Mouse (Mus musculus) forebrain, embryonic 10.5 days (tissue): Measurements from ENCODE around the gene Ppme1. TPM values are rescaled to one million over a fixed set of nuclear protein-coding genes. Genes with fewer than 3 reads are reported as not detected.

Source experiments
- DNase-seq: peaks from one replicate; pipeline ENCODE4 v3.0.0-alpha.2; 2017; ENCODE audit warnings: low spot score; ENCODE audit errors: extremely low spot score
- H3K27ac ChIP-seq: fragments of 300-500 bp; sonication (generic); 2 replicates; pipeline ENCODE4 v1.5.1; 2016; ENCODE audit warnings: mild to moderate bottlenecking
- H3K27me3 ChIP-seq: fragments of 300-500 bp; sonication (generic); 2 replicates; pipeline ENCODE4 v1.6.1; 2016; ENCODE audit warnings: mild to moderate bottlenecking; ENCODE audit not compliant: poor library complexity, severe bottlenecking
- H3K36me3 ChIP-seq: fragments of 300-500 bp; sonication (generic); replicated peaks from 2 replicates; pipeline ENCODE4 v1.6.1; 2016; ENCODE audit warnings: mild to moderate bottlenecking, moderate library complexity
- H3K4me1 ChIP-seq: fragments of 300-500 bp; sonication (generic); 2 replicates; pipeline ENCODE4 v1.6.1; 2016
- H3K4me3 ChIP-seq: fragments of 300-500 bp; sonication (generic); 2 replicates; pipeline ENCODE4 v1.5.1; 2016; ENCODE audit warnings: mild to moderate bottlenecking, moderate library complexity
- H3K9me3 ChIP-seq: fragments of 300-500 bp; sonication (generic); 2 replicates; pipeline ENCODE4 v1.6.1; 2016; ENCODE audit warnings: mild to moderate bottlenecking, moderate library complexity
- WGBS: fragments of 180-500 bp; shearing (Covaris S2); methylation state at CpG from one replicate; pipeline ENCODE4 v1.1.7; 2016; 5-methylcytosine and 5-hydroxymethylcytosine counted together
- polyA plus RNA-seq: library from polyadenylated mRNA; unstranded; fragments of >200 nt; fragmentation: Nextera tagmentation; extraction: Ambion mirVana; gene quantifications from 2 replicates; pipeline ENCODE4 v1.2.1, GENCODE M21; 2016

Ppme1 gene
- 80.2 and 84.3 TPM in 2 replicates for polyA plus RNA-seq

GRCm38 (mm10) chr7:100371495-100372451, at the start of gene Ppme1, which contains the start of gene C2cd3:
Gene Ppme1, minus strand, starts transcription at chr7:100372307.
Gene C2cd3, plus strand, starts transcription at chr7:100372233.
- Histone ChIP-seq H3K27me3 (no peaks in the 10 kb centered on the region), H3K27ac (peak within 1 kb of the TSS; percentile 91), H3K4me3 (peak within 1 kb of the TSS; percentile 72), H3K9me3 (no peaks in the 10 kb centered on the region), H3K36me3 (peaks cover 36% of the 10 kb centered on the region), H3K4me1 (peaks cover 34% of the 10 kb centered on the region)
- WGBS: 0% methylated on average over 54 of the region's 54 CpGs
- peak; percentile 99 for DNase-seq

DNA sequence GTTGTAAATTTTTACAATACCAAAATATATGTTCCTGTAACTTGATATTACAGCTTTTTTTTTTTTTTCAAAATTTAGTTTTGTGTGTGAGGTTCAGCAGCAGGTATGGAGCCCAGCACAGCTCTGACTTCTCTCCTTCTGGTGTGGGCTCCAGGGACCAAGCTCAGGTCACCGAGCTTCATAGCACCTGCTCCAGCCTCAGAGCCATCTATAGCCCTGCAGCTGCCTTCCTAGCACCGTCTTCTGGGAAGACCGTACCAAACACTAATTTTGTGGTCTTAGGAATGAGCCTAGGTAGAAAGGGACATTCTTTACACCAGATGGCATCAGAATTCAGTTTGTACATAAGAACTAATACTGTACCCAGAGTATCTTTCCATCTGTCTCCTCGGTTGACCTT, 36.6 kb upstream of the Ppme1 start:
- Histone ChIP-seq H3K9me3 (no peaks in the 10 kb centered on the region), H3K27ac (no peak overlapping the region)

DNA sequence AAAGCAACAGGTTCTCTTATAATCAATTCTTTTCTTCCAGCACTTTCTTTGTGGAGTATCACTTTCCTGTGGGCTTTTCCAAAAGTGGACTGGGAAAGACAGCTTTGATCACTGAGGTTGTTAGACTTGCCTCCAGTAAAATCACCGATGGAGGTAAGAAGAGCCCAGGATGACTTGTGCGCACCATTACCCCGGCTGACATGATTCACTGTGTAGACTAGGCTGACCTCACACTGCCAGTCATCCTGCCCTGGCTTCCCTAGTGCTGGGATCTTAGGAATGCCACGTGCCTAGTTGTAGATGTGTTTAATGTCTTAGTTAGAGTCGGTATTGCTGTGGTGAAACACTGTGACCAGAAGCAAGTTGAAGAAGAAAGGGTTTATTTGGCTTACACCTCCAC, 35.6 kb upstream of the Ppme1 start:
- no peaks in the 10 kb centered on the region for H3K27me3 ChIP-seq
- DNase-seq: no peak
- 97% methylated on average over 5 of the region's 5 CpGs for WGBS
- no peaks in the 10 kb centered on the region for H3K4me1 ChIP-seq
- H3K4me3 ChIP-seq: no peak overlapping the region
- no peak overlapping the region for H3K27ac ChIP-seq
- H3K9me3 ChIP-seq: no peaks in the 10 kb centered on the region
- peaks cover 99% of the 10 kb centered on the region for H3K36me3 ChIP-seq

More for the DNA sequence above, 36.6 kb upstream of the Ppme1 start:
- Histone ChIP-seq H3K36me3 (peaks cover 99% of the 10 kb centered on the region), H3K27me3 (no peaks in the 10 kb centered on the region), H3K4me1 (no peaks in the 10 kb centered on the region), H3K4me3 (no peak overlapping the region)
- DNase-seq: no peak
- WGBS: 95% methylated on average over 4 of the region's 4 CpGs

DNA sequence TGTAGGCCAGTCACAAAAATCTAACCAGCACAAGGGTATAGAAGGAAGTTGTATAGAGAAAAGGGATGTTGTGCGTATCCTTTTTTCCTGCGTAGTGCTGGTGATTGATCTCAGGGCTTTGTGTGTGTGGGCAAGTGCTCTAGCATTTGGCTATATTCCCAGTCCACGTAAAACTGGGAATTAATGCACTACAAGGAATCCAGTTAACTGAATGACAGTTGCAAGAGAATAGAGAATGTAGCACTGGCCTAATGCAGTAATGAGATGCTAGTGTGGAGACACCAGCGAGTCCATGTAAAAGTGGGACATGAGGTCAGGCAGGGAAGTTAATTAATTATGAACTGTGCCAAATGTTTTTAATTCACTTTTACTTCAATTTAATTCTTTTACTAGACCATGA, 30.6 kb upstream of the Ppme1 start:
- peaks cover 90% of the 10 kb centered on the region for H3K36me3 ChIP-seq
- H3K27ac ChIP-seq: no peak overlapping the region
- H3K4me3 ChIP-seq: no peak overlapping the region
- DNase-seq: no peak
- H3K9me3 ChIP-seq: no peaks in the 10 kb centered on the region
- H3K27me3 ChIP-seq: no peaks in the 10 kb centered on the region
- H3K4me1 ChIP-seq: no peaks in the 10 kb centered on the region
- 97% methylated on average over 4 of the region's 4 CpGs for WGBS

DNA sequence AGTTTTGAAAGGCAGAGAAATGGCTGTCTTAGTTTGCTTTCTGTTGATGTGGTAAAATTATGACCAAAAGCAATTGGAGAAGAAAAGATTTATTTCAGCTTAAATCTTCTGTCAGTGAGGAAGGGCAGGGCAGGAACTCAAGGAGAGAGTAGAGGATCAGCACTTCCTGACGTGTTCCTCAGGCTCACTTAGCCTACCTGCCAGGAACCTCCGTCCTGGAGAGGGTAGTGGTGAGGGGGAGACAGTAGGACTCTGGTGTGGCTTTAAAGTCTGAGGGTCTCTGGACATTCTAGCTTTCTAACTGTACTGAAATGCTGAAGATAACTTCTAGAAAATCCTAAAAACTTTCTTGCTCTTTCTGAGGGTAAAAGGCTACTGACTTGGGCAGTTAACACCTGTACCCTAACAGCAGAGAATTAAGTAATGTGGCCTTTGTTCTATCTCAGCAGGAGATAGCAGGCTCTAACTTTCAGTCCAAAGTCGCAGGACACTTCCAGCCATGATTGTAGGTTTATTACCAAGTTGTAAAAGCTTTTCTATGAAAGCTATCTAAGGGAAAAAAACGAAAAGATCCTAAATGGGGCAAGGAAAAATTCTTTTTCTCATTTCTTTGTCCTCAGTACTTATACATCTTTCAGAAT, 28.9 kb upstream of the Ppme1 start:
- Histone ChIP-seq H3K27ac (no peak overlapping the region), H3K9me3 (no peaks in the 10 kb centered on the region), H3K27me3 (no peaks in the 10 kb centered on the region), H3K4me1 (no peaks in the 10 kb centered on the region), H3K36me3 (peaks cover 90% of the 10 kb centered on the region), H3K4me3 (no peak overlapping the region)
- WGBS: 77% methylated on average over 4 of the region's 4 CpGs
- DNase-seq: no peak

- no peaks in the 10 kb centered on the region for H3K27me3 ChIP-seq
- 75% methylated on average over 8 of the region's 8 CpGs for WGBS
- H3K27ac ChIP-seq: no peak overlapping the region
- H3K36me3 ChIP-seq: peaks cover 90% of the 10 kb centered on the region
- peak; percentile 27 for DNase-seq
- H3K9me3 ChIP-seq: no peaks in the 10 kb centered on the region
- H3K4me1 ChIP-seq: no peaks in the 10 kb centered on the region
- H3K4me3 ChIP-seq: no peak overlapping the region
Measured at GRCm38 (mm10) chr7:100399231-100399913, 27.3 kb upstream of the Ppme1 start.

DNA sequence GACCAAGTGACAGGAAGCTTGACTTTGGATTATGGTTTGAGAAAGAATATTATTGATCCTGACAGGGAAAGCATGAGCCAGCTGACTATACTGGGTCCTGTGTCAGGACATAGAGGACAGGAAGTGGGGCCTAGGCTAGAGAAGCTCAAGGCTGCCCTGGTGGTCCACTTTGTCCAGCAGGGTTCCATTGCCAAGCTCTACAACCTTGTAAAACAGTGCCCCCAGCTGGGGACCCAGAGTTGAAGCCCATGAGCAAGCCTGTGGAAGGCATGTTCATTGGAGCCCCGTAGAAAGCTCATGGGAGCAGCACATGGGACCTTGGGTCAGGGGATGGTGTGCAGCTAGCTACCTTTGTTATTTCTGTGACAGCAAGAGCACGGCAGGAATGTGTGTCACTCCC, 20.2 kb upstream of the Ppme1 start:
- WGBS: 88% methylated on average over 2 of the region's 2 CpGs
- Histone ChIP-seq H3K9me3 (no peaks in the 10 kb centered on the region), H3K27me3 (no peaks in the 10 kb centered on the region), H3K36me3 (peaks cover 99% of the 10 kb centered on the region), H3K4me1 (no peaks in the 10 kb centered on the region), H3K4me3 (no peak overlapping the region), H3K27ac (no peak overlapping the region)
- no peak for DNase-seq

GRCm38 (mm10) chr7:100390166-100390565, 18.1 kb upstream of the Ppme1 start:
- no peaks in the 10 kb centered on the region for H3K27me3 ChIP-seq
- DNase-seq: no peak
- H3K9me3 ChIP-seq: no peaks in the 10 kb centered on the region
- H3K4me1 ChIP-seq: no peaks in the 10 kb centered on the region
- no peak overlapping the region for H3K27ac ChIP-seq
- H3K4me3 ChIP-seq: no peak overlapping the region
- WGBS: 94% methylated on average over 8 of the region's 8 CpGs
- H3K36me3 ChIP-seq: peaks cover 87% of the 10 kb centered on the region

- no peak for DNase-seq
- H3K36me3 ChIP-seq: peaks cover 85% of the 10 kb centered on the region
Measured at GRCm38 (mm10) chr7:100388174-100388573, 16.1 kb upstream of the Ppme1 start.

GRCm38 (mm10) chr7:100383207-100383606, 11.1 kb upstream of the Ppme1 start:
- Histone ChIP-seq H3K27ac (no peak overlapping the region), H3K36me3 (peaks cover 85% of the 10 kb centered on the region), H3K9me3 (no peaks in the 10 kb centered on the region), H3K4me3 (no peak overlapping the region), H3K27me3 (no peaks in the 10 kb centered on the region), H3K4me1 (no peaks in the 10 kb centered on the region)
- no peak for DNase-seq
- WGBS: 94% methylated on average over 2 of the region's 2 CpGs

More at GRCm38 (mm10) chr7:100388174-100388573, 16.1 kb upstream of the Ppme1 start:
- Histone ChIP-seq H3K27me3 (no peaks in the 10 kb centered on the region), H3K27ac (no peak overlapping the region), H3K4me1 (no peaks in the 10 kb centered on the region), H3K9me3 (no peaks in the 10 kb centered on the region), H3K4me3 (no peak overlapping the region)
- WGBS: 89% methylated on average over 2 of the region's 2 CpGs

- Histone ChIP-seq H3K36me3 (peaks cover 87% of the 10 kb centered on the region), H3K4me1 (no peaks in the 10 kb centered on the region), H3K4me3 (no peak overlapping the region), H3K27ac (no peak overlapping the region), H3K27me3 (no peaks in the 10 kb centered on the region), H3K9me3 (no peaks in the 10 kb centered on the region)
- DNase-seq: no peak
Measured at GRCm38 (mm10) chr7:100381161-100381560, 9.1 kb upstream of the Ppme1 start.

DNA sequence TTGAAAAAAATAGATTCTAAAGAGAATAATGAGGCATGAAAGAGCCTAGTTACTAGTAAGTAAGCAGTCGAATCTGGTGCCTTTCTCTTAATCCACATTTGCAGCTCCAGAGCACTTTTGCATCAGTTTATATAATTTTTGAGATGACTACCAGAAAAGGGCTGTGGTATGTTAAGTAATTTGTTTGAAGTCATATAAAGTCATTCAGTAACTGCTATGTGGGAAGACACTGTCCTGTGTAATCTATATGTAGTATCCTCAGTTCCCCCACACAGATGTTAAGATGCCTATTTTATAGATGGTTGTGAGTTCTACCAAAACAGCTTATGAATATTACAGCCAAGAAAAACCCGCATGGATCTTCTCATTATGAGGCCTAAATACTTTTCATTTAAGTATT, 6.2 kb upstream of the Ppme1 start:
- 88% methylated on average over 2 of the region's 2 CpGs for WGBS
- H3K4me3 ChIP-seq: no peak overlapping the region
- H3K36me3 ChIP-seq: peaks cover 87% of the 10 kb centered on the region

More for the DNA sequence above, 6.2 kb upstream of the Ppme1 start:
- Histone ChIP-seq H3K9me3 (no peaks in the 10 kb centered on the region), H3K27me3 (no peaks in the 10 kb centered on the region), H3K27ac (no peak overlapping the region), H3K4me1 (peaks cover 3% of the 10 kb centered on the region; the same call in 1 of the 2 replicates)
- DNase-seq: no peak
